Mouse (Mus musculus) heart, adult 8-10 months (tissue): ENCODE measurements around the gene Gm5767. TPM values are rescaled to one million over a fixed set of nuclear protein-coding genes. Genes with fewer than 3 reads are reported as not detected.

Experiments used
- DNase-seq: peaks from one replicate; pipeline ENCODE4 v3.0.0; 2022; ENCODE audit warnings: low spot score
- total RNA-seq, 4 experiments: library from RNA; stranded (reverse); gene quantifications; 2 replicates each; pipeline ENCODE4 v1.2.4; 2022

Gm5767 gene
- total RNA-seq, 4 experiments from 2014 or later = not detected

GRCm38 (mm10) chr16:8670041-8671035 lies 10.2 kb upstream of the Gm5767 start:
- DNase-seq = no peak

- peak; percentile 93 for DNase-seq
Observed at GRCm38 (mm10) chr16:8671551-8672349, 8.8 kb upstream of the Gm5767 start, which contains the start of gene Carhsp1. Gene Carhsp1, minus strand, starts transcription at chr16:8672155.

DNA sequence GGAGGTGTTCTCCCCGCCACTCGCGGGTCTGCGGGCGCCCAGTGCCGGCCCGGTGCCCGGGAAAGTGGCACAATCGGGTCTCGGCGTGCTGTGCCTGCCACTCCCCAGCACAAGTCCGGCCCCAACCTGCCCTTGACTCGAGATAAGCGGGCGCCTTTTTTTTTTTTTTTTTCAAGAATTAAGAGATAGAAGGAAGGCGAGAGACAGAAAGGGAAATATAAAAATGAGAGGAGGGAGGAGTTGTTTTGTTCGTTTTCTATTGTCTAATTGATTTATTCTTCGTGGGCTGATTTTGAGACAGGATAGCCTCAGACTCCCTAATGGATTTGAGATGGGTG lies 8.3 kb upstream of the Gm5767 start:
- DNase-seq = no peak

GRCm38 (mm10) chr16:8672811-8673210 lies 7.8 kb upstream of the Gm5767 start:
- DNase-seq = no peak

DNA sequence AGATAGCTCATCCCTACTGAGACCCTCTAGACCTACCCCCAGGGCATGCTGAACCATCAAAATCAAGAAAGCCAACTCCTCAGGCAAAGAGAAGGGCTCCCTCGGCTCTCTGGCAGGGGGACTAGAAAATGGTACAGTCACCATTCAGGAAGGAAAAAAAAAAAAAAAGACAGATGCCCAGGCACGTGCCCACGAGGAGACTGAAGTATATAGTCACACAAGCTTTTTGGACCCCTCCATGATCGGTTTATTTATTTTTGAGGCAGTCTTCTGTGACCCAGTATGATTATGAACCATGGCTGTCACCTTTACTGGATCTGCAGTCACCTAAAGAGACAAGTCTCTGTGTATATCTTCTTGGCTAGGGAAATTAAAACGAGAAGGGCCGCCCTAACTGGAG lies 7.2 kb upstream of the Gm5767 start:
- no peak for DNase-seq

GRCm38 (mm10) chr16:8674165-8674564 lies 6.4 kb upstream of the Gm5767 start:
- peak; percentile 58 for DNase-seq

GRCm38 (mm10) chr16:8675559-8675958 lies 5.0 kb upstream of the Gm5767 start:
- DNase-seq = no peak

GRCm38 (mm10) chr16:8676228-8676627 lies 4.3 kb upstream of the Gm5767 start:
- DNase-seq = no peak

DNA sequence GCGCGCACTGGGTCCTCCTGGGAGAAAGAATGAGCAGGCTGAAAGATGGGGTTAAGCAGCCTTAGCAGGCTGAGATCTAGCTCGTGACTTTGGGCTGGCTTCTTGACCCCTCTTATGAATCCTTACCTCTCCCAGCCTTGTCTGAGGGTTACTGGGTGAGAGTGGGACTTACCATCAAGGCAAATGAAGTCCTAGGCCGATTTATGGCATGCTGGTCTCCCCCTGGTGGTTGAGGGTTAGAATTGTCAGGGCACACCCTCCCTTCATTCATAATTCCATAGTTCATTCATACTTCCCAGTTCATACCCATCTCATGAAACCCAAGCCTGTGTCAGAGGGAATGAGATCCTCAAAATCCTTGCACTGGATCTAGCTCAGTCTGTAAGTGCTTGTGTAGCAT lies 3.8 kb upstream of the Gm5767 start:
- no peak for DNase-seq

DNA sequence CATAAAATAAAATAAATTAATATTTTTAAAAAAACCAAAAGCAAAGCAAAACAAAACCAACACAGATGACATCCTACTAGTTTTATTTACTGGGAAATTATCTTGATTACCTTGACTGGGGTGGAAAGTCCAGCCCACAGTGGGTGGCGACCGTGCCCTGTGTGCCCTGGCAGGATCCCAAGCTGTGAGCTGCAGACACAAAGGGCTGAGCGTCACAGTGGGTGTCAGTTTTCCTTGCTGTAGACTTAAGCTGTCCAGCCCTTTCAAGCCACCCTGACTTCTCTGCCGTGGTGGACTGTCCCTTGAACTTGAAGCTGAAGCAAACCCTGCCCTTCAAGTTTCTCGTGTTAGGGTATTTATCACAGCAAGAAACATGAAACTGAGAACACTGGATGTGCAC lies 2.5 kb upstream of the Gm5767 start:
- no peak for DNase-seq

DNA sequence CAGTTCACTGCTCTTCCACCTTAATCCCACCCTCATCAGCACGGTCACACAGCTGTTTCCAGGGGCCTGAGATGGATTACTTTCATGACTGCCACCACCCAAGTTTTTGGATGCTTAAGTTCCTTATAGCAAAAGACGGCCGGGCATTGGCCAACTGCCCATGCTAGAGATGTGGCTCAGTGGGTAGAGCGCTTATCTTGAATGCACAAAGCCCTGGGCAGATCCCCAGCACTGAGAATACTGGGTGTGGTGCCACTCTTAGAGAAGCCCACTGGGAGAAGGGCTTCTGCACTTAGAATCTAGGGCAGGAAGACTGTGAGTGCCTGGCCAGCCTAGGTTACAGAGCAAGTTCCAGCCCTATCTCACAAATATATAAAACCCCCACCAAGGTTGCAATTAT lies 1.9 kb upstream of the Gm5767 start:
- no peak for DNase-seq

GRCm38 (mm10) chr16:8679780-8680179 lies 790 bp upstream of the Gm5767 start:
- DNase-seq = no peak

- no peak for DNase-seq
Observed at GRCm38 (mm10) chr16:8685087-8685486, 4.5 kb downstream of the Gm5767 start.

DNA sequence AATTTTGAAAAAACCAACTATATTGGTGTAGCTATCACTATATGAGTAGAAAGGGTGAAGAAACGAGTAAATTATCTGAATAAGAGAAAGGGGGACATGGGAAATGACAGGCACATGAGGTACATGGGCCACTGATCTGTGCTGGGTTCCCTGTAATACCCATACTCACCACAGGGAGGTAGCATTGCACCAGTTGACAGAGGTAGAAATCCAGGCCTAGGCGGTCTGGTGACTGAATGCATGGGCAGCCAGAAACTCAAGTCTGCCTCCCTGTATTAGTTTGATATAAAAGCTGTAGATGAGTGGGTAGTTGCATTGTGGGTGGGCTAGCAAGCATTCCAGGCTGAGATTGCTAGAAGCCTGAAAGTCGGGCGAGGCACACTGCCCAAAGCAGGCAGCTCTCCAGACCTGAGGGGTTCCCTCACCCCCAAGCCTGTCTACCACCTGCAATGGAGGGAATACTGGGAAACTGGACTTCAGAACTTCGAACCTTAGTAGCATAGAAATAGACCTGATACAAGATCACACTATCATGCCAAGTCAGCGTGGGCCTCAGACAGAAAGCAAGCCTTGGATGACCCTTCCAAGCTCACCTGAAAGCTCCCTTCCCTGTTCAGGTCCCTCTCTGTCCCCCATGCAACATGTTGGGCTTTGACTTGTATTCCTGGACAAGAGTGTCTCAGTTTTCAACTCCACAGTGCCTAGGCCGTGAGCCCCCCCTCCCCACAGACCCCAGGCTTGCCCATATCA lies 5.7 kb downstream of the Gm5767 start:
- peak; percentile 80 for DNase-seq

DNA sequence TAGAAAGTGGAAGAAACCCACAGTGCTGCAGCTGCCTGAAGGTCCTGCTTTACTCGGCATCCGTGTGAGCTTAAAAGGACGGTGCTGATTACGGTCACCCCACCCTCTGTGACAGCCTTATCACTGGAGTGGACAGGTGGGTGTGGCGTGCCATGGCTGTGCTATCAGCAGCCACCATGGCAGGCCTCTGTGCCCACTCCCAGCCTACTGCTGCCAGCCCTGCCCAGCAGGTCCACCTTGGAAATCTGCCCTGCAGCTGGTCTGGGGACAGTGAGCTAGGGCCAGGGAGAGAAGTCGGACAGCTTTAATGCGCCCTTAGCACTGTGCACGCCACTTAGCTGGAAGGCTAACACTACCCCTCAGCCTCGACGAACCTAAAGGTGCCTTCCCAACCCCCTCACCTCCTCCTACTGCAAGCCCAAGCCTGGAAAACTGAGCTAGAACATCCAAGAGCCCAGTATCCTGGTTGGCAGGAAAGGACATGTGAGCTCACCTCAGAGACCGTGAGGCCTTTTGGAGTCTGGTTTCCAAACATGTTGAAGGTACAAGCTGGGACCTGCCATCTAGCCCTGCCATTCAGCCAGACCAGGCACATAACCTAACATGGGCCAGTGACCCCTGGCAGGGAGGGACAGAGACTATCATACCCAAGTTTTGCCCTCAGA lies 6.4 kb downstream of the Gm5767 start:
- DNase-seq = no peak

GRCm38 (mm10) chr16:8687559-8688112 lies 7.1 kb downstream of the Gm5767 start:
- no peak for DNase-seq

GRCm38 (mm10) chr16:8689979-8690656 lies 9.5 kb downstream of the Gm5767 start:
- DNase-seq = peak; percentile 46

DNA sequence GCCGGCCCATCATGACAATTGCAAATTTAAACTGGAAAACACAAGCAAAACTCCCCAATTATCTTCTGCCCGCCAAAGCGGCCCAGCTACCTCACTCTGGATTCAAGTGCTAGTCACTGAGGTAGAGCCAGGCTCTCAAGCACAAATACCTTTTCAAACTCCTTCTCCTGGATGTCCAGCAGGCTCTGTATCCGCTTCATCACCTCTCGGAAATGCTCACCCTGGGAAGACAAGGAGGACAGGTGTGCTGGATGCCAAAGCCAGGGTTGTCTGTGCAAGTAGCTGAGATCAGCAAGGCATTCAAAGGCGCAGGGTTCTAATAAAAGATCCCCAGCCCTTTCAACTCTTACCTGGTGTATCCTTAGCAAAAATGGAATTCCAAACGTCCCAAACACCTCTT lies 10.6 kb downstream of the Gm5767 start:
- no peak for DNase-seq

- no peak for DNase-seq
Observed at GRCm38 (mm10) chr16:8699556-8699955, 19.0 kb downstream of the Gm5767 start.

- no peak for DNase-seq
Observed at GRCm38 (mm10) chr16:8700586-8700985, 20.0 kb downstream of the Gm5767 start.
